Mouse (Mus musculus) NIH3T3 (cell line): Measurements from ENCODE around the gene Cryzl2.

Experiments
- DNase-seq: peaks from one replicate; pipeline ENCODE4 v3.0.0-alpha.2; 2012; ENCODE audit warnings: low read depth

Cryzl2 gene

GRCm38 (mm10) chr1:157443723-157444561 lies 14.4 kb upstream of the Cryzl2 start:
- DNase-seq = no peak

- no peak for DNase-seq
Observed at GRCm38 (mm10) chr1:157444632-157445300, 13.6 kb upstream of the Cryzl2 start.

- no peak for DNase-seq
Observed at GRCm38 (mm10) chr1:157445398-157445910, 12.9 kb upstream of the Cryzl2 start.

- peak; percentile 70 for DNase-seq
Observed at GRCm38 (mm10) chr1:157446325-157446724, 12.1 kb upstream of the Cryzl2 start.

GRCm38 (mm10) chr1:157447142-157447541 lies 11.2 kb upstream of the Cryzl2 start:
- no peak for DNase-seq

GRCm38 (mm10) chr1:157448164-157448804 lies 10.1 kb upstream of the Cryzl2 start:
- no peak for DNase-seq

GRCm38 (mm10) chr1:157448805-157449188 lies 9.6 kb upstream of the Cryzl2 start:
- no peak for DNase-seq

GRCm38 (mm10) chr1:157449532-157449931 lies 8.8 kb upstream of the Cryzl2 start:
- DNase-seq = no peak

- DNase-seq = no peak
Observed at GRCm38 (mm10) chr1:157449981-157450636, 8.3 kb upstream of the Cryzl2 start.

- DNase-seq = no peak
Observed at GRCm38 (mm10) chr1:157452284-157452683, 6.1 kb upstream of the Cryzl2 start.

- no peak for DNase-seq
Observed at GRCm38 (mm10) chr1:157452759-157453549, 5.4 kb upstream of the Cryzl2 start.

- DNase-seq = no peak
Observed at GRCm38 (mm10) chr1:157454876-157455275, 3.5 kb upstream of the Cryzl2 start.

GRCm38 (mm10) chr1:157457789-157458188 lies 588 bp upstream of the Cryzl2 start:
- DNase-seq = no peak

- peak; percentile 23 for DNase-seq
Observed at GRCm38 (mm10) chr1:157459904-157460303, 1.5 kb downstream of the Cryzl2 start.

- no peak for DNase-seq
Observed at GRCm38 (mm10) chr1:157461276-157461675, 2.9 kb downstream of the Cryzl2 start.

GRCm38 (mm10) chr1:157462336-157462735 lies 4.0 kb downstream of the Cryzl2 start:
- DNase-seq = no peak

- DNase-seq = peak; percentile 64
Observed at GRCm38 (mm10) chr1:157465194-157465593, 6.8 kb downstream of the Cryzl2 start.

- DNase-seq = no peak
Observed at GRCm38 (mm10) chr1:157467866-157468265, 9.5 kb downstream of the Cryzl2 start.

- no peak for DNase-seq
Observed at GRCm38 (mm10) chr1:157470761-157471386, 12.5 kb downstream of the Cryzl2 start.

GRCm38 (mm10) chr1:157472716-157473115 lies 14.3 kb downstream of the Cryzl2 start:
- DNase-seq = no peak

- DNase-seq = no peak
Observed at GRCm38 (mm10) chr1:157474865-157475264, 16.5 kb downstream of the Cryzl2 start.
